8 mouse cellular contexts compared by ENCODE assay signal in genomic region chr5:115341314-115342165, GRCm38 (mm10). TPM values are rescaled to one million over a fixed set of nuclear protein-coding genes. Genes with fewer than 3 reads are reported as not detected.
A peak's percentile ranks its signal among the peaks of the same experiment; 100 is the strongest.
DNase-seq lines count a peak whose midpoint lies in the region; ATAC-seq and TF ChIP-seq lines count a peak whose summit lies in the region.

No protein-coding gene starts in this region.

- H3K4me2 ChIP-seq in heart, embryonic 15.5 days = peak overlapping the region; percentile 86
- peak overlapping the region; percentile 76 for H3K4me2 ChIP-seq in hindbrain, embryonic 12.5 days (replicated peaks)
- H3K4me2 ChIP-seq in midbrain, embryonic 11.5 days = peak overlapping the region; percentile 78

- H3K4me3 ChIP-seq in heart, embryonic 15.5 days = peak overlapping the region; percentile 90
- H3K4me3 ChIP-seq in MEL (ENCODE audit: control insufficient read depth in 1 of 2, insufficient read depth in 1 of 2, low read depth in 2 of 2, low read length in 2 of 2) = peak overlapping the region; percentile 76 to 95
- H3K4me3 ChIP-seq in hindbrain, embryonic 12.5 days = peak overlapping the region; percentile 87
- H3K4me3 ChIP-seq in midbrain, embryonic 11.5 days (ENCODE audit: low read depth, low read length) = peak overlapping the region; percentile 79

- peaks cover 55% of the 10 kb centered on the region for H3K79me2 ChIP-seq in MEL (ENCODE audit: control insufficient read depth, insufficient read depth, low read length, poor library complexity)

- TF ChIP-seq CTCF in MEL (IDR thresholded peaks at IDR 0.05 in 2 of 3, conservative IDR thresholded peaks at IDR 0.05 in 1 of 3; ENCODE audit: control insufficient read depth in 1 of 3, insufficient read depth in 1 of 3, low read depth in 2 of 3, low read length in 3 of 3, poor library complexity in 1 of 3, severe bottlenecking in 1 of 3) = no peak

- TF ChIP-seq EP300 in MEL (IDR thresholded peaks at IDR 0.05; ENCODE audit: low read depth in 1 of 2, low read length in 2 of 2) = peak; percentile 36 to 60; a peak in 3 of 4 replicates

- H3K36me3 ChIP-seq in heart, embryonic 15.5 days = peaks cover 43% of the 10 kb centered on the region
- peaks cover 5 to 11% of the 10 kb centered on the region in 2 experiments for H3K36me3 ChIP-seq in MEL (ENCODE audit: control insufficient read depth in 1 of 2, insufficient read depth in 2 of 2, low read length in 2 of 2)
- peaks cover 46% of the 10 kb centered on the region for H3K36me3 ChIP-seq in hindbrain, embryonic 12.5 days
- peaks cover 22% of the 10 kb centered on the region for H3K36me3 ChIP-seq in midbrain, embryonic 11.5 days (ENCODE audit: control insufficient read depth, insufficient read depth, low read length)

- peak overlapping the region; percentile 78 for H3K27ac ChIP-seq in heart, embryonic 15.5 days
- peak overlapping the region; percentile 86 for H3K27ac ChIP-seq in MEL (ENCODE audit: control insufficient read depth, low read depth, low read length)
- peak overlapping the region; percentile 87; the same call in 1 of the 2 replicates for H3K27ac ChIP-seq in hindbrain, embryonic 12.5 days
- H3K27ac ChIP-seq in midbrain, embryonic 11.5 days (ENCODE audit: low read depth, low read length) = peak overlapping the region; percentile 78; the same call in 1 of the 2 replicates

- TF ChIP-seq RAD21 in MEL (IDR thresholded peaks at IDR 0.05; ENCODE audit: low read depth, low read length) = no peak

- H3K4me1 ChIP-seq in heart, embryonic 15.5 days (replicated peaks) = peaks cover 33% of the 10 kb centered on the region
- H3K4me1 ChIP-seq in MEL (ENCODE audit: control insufficient read depth in 1 of 2, insufficient read depth in 2 of 2, low read length in 2 of 2) = peaks cover 2 to 12% of the 10 kb centered on the region in 2 experiments
- H3K4me1 ChIP-seq in hindbrain, embryonic 12.5 days = peaks cover 21% of the 10 kb centered on the region
- peaks cover 11% of the 10 kb centered on the region; the same call in 1 of the 2 replicates for H3K4me1 ChIP-seq in midbrain, embryonic 11.5 days (ENCODE audit: control insufficient read depth, insufficient read depth, low read length)

- H3K27me3 ChIP-seq in heart, embryonic 15.5 days = no peaks in the 10 kb centered on the region
- no peaks in the 10 kb centered on the region for H3K27me3 ChIP-seq in MEL (ENCODE audit: control insufficient read depth in 1 of 2, insufficient read depth in 2 of 2, low read length in 2 of 2)
- no peaks in the 10 kb centered on the region for H3K27me3 ChIP-seq in hindbrain, embryonic 12.5 days
- H3K27me3 ChIP-seq in midbrain, embryonic 11.5 days (ENCODE audit: control insufficient read depth, insufficient read depth, low read length) = no peaks in the 10 kb centered on the region

- TF ChIP-seq POLR2A in MEL (IDR thresholded peaks at IDR 0.05; ENCODE audit: control insufficient read depth in 1 of 2, insufficient read depth in 1 of 2, low read depth in 1 of 2, low read length in 2 of 2, poor library complexity in 1 of 2) = 0 out of 4 replicates have a peak, but pooled peaks have one; percentile 14 to 67

- ATAC-seq in heart, embryonic 15.5 days (replicated peaks; ENCODE audit: insufficient number of reproducible peaks, insufficient read depth, low FRiP score, low read depth) = peak; percentile 48
- ATAC-seq in hindbrain, embryonic 12.5 days (ENCODE audit: low FRiP score) = no peak
- 0 out of 2 replicates have a peak, but pooled peaks have one; percentile 8 for ATAC-seq in midbrain, embryonic 11.5 days (ENCODE audit: low FRiP score)

- DNase-seq in heart, postnatal 25 days (ENCODE audit: low spot score) = no peak
- DNase-seq in MEL (ENCODE audit: low read depth, low spot score) = peak; percentile 68
- DNase-seq in midbrain, embryonic 11.5 days (ENCODE audit: low spot score, missing footprints) = no peak
- no peak for DNase-seq in right cerebral cortex, postnatal 4 days
- DNase-seq in cerebellum, adult 11-12 months = no peak
- DNase-seq in natural killer cell, adult 2 months (ENCODE audit: low spot score in 2 of 2) = no peak

- peak overlapping the region; percentile 89 for H3K9ac ChIP-seq in heart, embryonic 15.5 days
- H3K9ac ChIP-seq in MEL (ENCODE audit: control insufficient read depth, low read depth, low read length, poor library complexity, severe bottlenecking) = peak overlapping the region; percentile 98
- peak overlapping the region; percentile 88 for H3K9ac ChIP-seq in hindbrain, embryonic 12.5 days
- H3K9ac ChIP-seq in midbrain, embryonic 11.5 days (ENCODE audit: low read length) = peak overlapping the region; percentile 94

- intact Hi-C loops in heart, postnatal 25 days (cut with DNase I) = loop anchor here (1.0 to 5.0 kb wide), 4 partner anchors 14 to 104 kb away; partner anchors contain the start of genes Dynll1, Pop5 and Srsf9

- WGBS in heart, embryonic 15.5 days = 9% methylated on average over 36 of the region's 36 CpGs
- 13% methylated on average over 36 of the region's 36 CpGs for WGBS in hindbrain, embryonic 12.5 days
- WGBS in midbrain, embryonic 11.5 days = 13% methylated on average over 36 of the region's 36 CpGs

- H3K9me3 ChIP-seq in heart, embryonic 15.5 days (replicated peaks) = no peaks in the 10 kb centered on the region
- no peaks in the 10 kb centered on the region for H3K9me3 ChIP-seq in MEL (replicated peaks; ENCODE audit: insufficient read depth, low read length)
- H3K9me3 ChIP-seq in hindbrain, embryonic 12.5 days (replicated peaks) = no peaks in the 10 kb centered on the region
- no peaks in the 10 kb centered on the region for H3K9me3 ChIP-seq in midbrain, embryonic 11.5 days (ENCODE audit: control insufficient read depth, low read length)

TF ChIP-seq in MEL, 35 proteins besides CTCF, POLR2A, EP300 and RAD21 (continues in another document):
- 0 out of 2 replicates have a peak, but pooled peaks have one; percentile 41 for TF ChIP-seq NELFE (IDR thresholded peaks at IDR 0.05; ENCODE audit: low read depth, low read length)
- TF ChIP-seq POLR2AphosphoS5 (IDR thresholded peaks at IDR 0.05; ENCODE audit: borderline replicate concordance, low read depth, low read length) = no peak
- peak; percentile 27 for TF ChIP-seq TAL1 (IDR thresholded peaks at IDR 0.05; ENCODE audit: low read length)
- TF ChIP-seq MYB (IDR thresholded peaks at IDR 0.05; ENCODE audit: low read depth, low read length) = peak; percentile 7; the same call in 1 of the 2 replicates
- TF ChIP-seq ZNF384 (IDR thresholded peaks at IDR 0.05; ENCODE audit: low read depth, low read length) = peak; percentile 91
- TF ChIP-seq HCFC1 (IDR thresholded peaks at IDR 0.05; ENCODE audit: low read depth, low read length) = no peak
- 0 out of 2 replicates have a peak, but pooled peaks have one; percentile 36 for TF ChIP-seq E2F4 (IDR thresholded peaks at IDR 0.05; ENCODE audit: borderline replicate concordance, low read depth, low read length)
- TF ChIP-seq UBTF (IDR thresholded peaks at IDR 0.05; ENCODE audit: borderline replicate concordance, insufficient read depth, low read depth, low read length) = no peak; the same call in 1 of the 2 replicates

RNA-seq across cellular contexts. Expression of gene Triap1, which starts 0.5 kb away (rescaled TPM):
- 35.2 and 39.2 TPM in 2 replicates for polyA plus RNA-seq in heart, embryonic 15.5 days (2015; fragmentation: Nextera tagmentation; extraction: Ambion mirVana)
- total RNA-seq in heart, postnatal 25 days (2021) = 10 to 100 TPM; 23.8 to 26.2 TPM
- total RNA-seq in MEL (2012; rRNA removed) = 50.8 and 63.2 TPM in 2 replicates
- polyA plus RNA-seq in MEL (2012; ENCODE audit: insufficient read depth in 1 of 2, insufficient read length in 2 of 2, low read depth in 1 of 2, low replicate concordance in 2 of 2, missing spikeins in 1 of 2) = 10 to 100 TPM in 1 of 2 experiments, not detected in 1; 59.2 TPM
- polyA plus RNA-seq in hindbrain, embryonic 12.5 days (2016; fragmentation: Nextera tagmentation; extraction: Ambion mirVana) = 49.5 and 54.5 TPM in 2 replicates
- polyA plus RNA-seq in midbrain, embryonic 11.5 days (2014; fragmentation: Nextera tagmentation; extraction: Ambion mirVana) = 57.7 and 64.7 TPM in 2 replicates

RNA-seq across cellular contexts. Expression of gene Gatc, which starts 0.6 kb away (rescaled TPM):
- 21.5 and 23.7 TPM in 2 replicates for polyA plus RNA-seq in heart, embryonic 15.5 days (2015; fragmentation: Nextera tagmentation; extraction: Ambion mirVana)
- 10 to 100 TPM; 16.9 to 17.6 TPM for total RNA-seq in heart, postnatal 25 days (2021)
- 6.3 and 6.5 TPM in 2 replicates for total RNA-seq in MEL (2012; rRNA removed)
- 10 to 100 TPM in 1 of 2 experiments, not detected in 1; 32.2 TPM for polyA plus RNA-seq in MEL (2012; ENCODE audit: insufficient read depth in 1 of 2, insufficient read length in 2 of 2, low read depth in 1 of 2, low replicate concordance in 2 of 2, missing spikeins in 1 of 2)
- 31.6 and 38.6 TPM in 2 replicates for polyA plus RNA-seq in hindbrain, embryonic 12.5 days (2016; fragmentation: Nextera tagmentation; extraction: Ambion mirVana)
- 43.5 and 46.8 TPM in 2 replicates for polyA plus RNA-seq in midbrain, embryonic 11.5 days (2014; fragmentation: Nextera tagmentation; extraction: Ambion mirVana)

RNA-seq across cellular contexts. Expression of gene Cox6a1, which starts 7.2 kb away (rescaled TPM):
- 1,326 and 1,479 TPM in 2 replicates for polyA plus RNA-seq in heart, embryonic 15.5 days (2015; fragmentation: Nextera tagmentation; extraction: Ambion mirVana)
- 100 to 1,000 TPM; 282 to 287 TPM for total RNA-seq in heart, postnatal 25 days (2021)
- total RNA-seq in MEL (2012; rRNA removed) = 725 and 749 TPM in 2 replicates
- polyA plus RNA-seq in MEL (2012; ENCODE audit: insufficient read depth in 1 of 2, insufficient read length in 2 of 2, low read depth in 1 of 2, low replicate concordance in 2 of 2, missing spikeins in 1 of 2) = 1,000 to 10,000 TPM in 1 of 2 experiments, 100 to 1,000 TPM in 1; 328 to 1,215 TPM
- polyA plus RNA-seq in hindbrain, embryonic 12.5 days (2016; fragmentation: Nextera tagmentation; extraction: Ambion mirVana) = 728 and 823 TPM in 2 replicates
- polyA plus RNA-seq in midbrain, embryonic 11.5 days (2014; fragmentation: Nextera tagmentation; extraction: Ambion mirVana) = 745 and 840 TPM in 2 replicates

RNA-seq across cellular contexts. Expression of gene Srsf9, which starts 14.6 kb away (rescaled TPM):
- polyA plus RNA-seq in heart, embryonic 15.5 days (2015; fragmentation: Nextera tagmentation; extraction: Ambion mirVana) = 99.0 and 118 TPM in 2 replicates
- 10 to 100 TPM; 18.5 to 20.6 TPM for total RNA-seq in heart, postnatal 25 days (2021)
- total RNA-seq in MEL (2012; rRNA removed) = 80.0 and 98.0 TPM in 2 replicates
- 100 to 1,000 TPM in 1 of 2 experiments, not detected in 1; 170 TPM for polyA plus RNA-seq in MEL (2012; ENCODE audit: insufficient read depth in 1 of 2, insufficient read length in 2 of 2, low read depth in 1 of 2, low replicate concordance in 2 of 2, missing spikeins in 1 of 2)
- 306 and 309 TPM in 2 replicates for polyA plus RNA-seq in hindbrain, embryonic 12.5 days (2016; fragmentation: Nextera tagmentation; extraction: Ambion mirVana)
- polyA plus RNA-seq in midbrain, embryonic 11.5 days (2014; fragmentation: Nextera tagmentation; extraction: Ambion mirVana) = 362 and 376 TPM in 2 replicates

RNA-seq across cellular contexts. Expression of gene Dynll1, which starts 40.7 kb away (rescaled TPM):
- polyA plus RNA-seq in heart, embryonic 15.5 days (2015; fragmentation: Nextera tagmentation; extraction: Ambion mirVana) = 1,079 and 1,146 TPM in 2 replicates
- total RNA-seq in heart, postnatal 25 days (2021) = 100 to 1,000 TPM in 1 of 2 experiments, 10 to 100 TPM in 1; 90.1 to 120 TPM
- total RNA-seq in MEL (2012; rRNA removed) = 714 and 736 TPM in 2 replicates
- polyA plus RNA-seq in MEL (2012; ENCODE audit: insufficient read depth in 1 of 2, insufficient read length in 2 of 2, low read depth in 1 of 2, low replicate concordance in 2 of 2, missing spikeins in 1 of 2) = 100 to 1,000 TPM; 561 to 740 TPM
- polyA plus RNA-seq in hindbrain, embryonic 12.5 days (2016; fragmentation: Nextera tagmentation; extraction: Ambion mirVana) = 1,295 and 1,383 TPM in 2 replicates
- polyA plus RNA-seq in midbrain, embryonic 11.5 days (2014; fragmentation: Nextera tagmentation; extraction: Ambion mirVana) = 1,577 and 1,606 TPM in 2 replicates
